Mouse (Mus musculus) testis, adult 2 months (tissue): ENCODE results near the gene Fkbp15. TPM values are rescaled to one million over a fixed set of nuclear protein-coding genes. Genes with fewer than 3 reads are reported as not detected.

Source experiments
- H3K27ac ChIP-seq: fragments of 200-500 bp; 2 replicates; pipeline ENCODE4 v1.5.1; 2012; ENCODE audit warnings: low read depth, low read length; ENCODE audit not compliant: control insufficient read depth, insufficient read depth
- H3K27me3 ChIP-seq: fragments of 200-500 bp; 2 replicates; pipeline ENCODE4 v1.6.1; 2012; ENCODE audit warnings: mild to moderate bottlenecking, low read length, moderate library complexity; ENCODE audit not compliant: control insufficient read depth, insufficient read depth
- H3K36me3 ChIP-seq: fragments of 200-500 bp; 2 replicates; pipeline ENCODE4 v1.6.1; 2012; ENCODE audit warnings: mild to moderate bottlenecking, low read length; ENCODE audit not compliant: control insufficient read depth, insufficient read depth
- H3K4me1 ChIP-seq: fragments of 200-500 bp; 2 replicates; pipeline ENCODE4 v1.6.1; 2012; ENCODE audit warnings: low read length; ENCODE audit not compliant: control insufficient read depth, insufficient read depth
- H3K4me3 ChIP-seq: fragments of 200-500 bp; 2 replicates; pipeline ENCODE4 v1.5.1; 2012; ENCODE audit warnings: low read depth, mild to moderate bottlenecking, low read length, moderate library complexity, mixed read lengths; ENCODE audit not compliant: control insufficient read depth
- CTCF ChIP-seq: fragments of 200-500 bp; IDR thresholded peaks from 2 replicates; pipeline ENCODE4 v1.5.1; 2012; ENCODE audit warnings: low read depth, mild to moderate bottlenecking, inconsistent platforms, low read length, moderate library complexity; ENCODE audit not compliant: control insufficient read depth, insufficient read depth, insufficient replicate concordance
- POLR2A ChIP-seq: fragments of 200-500 bp; IDR thresholded peaks from 2 replicates; pipeline ENCODE4 v1.6.1; 2012; ENCODE audit warnings: low read depth, mild to moderate bottlenecking, inconsistent platforms, low read length, moderate library complexity; ENCODE audit not compliant: control insufficient read depth
- polyA plus RNA-seq: library from polyadenylated mRNA; depleted of rRNA; stranded (reverse); fragments of >200 nt; gene quantifications from 2 replicates; pipeline ENCODE4 v1.2.3, GENCODE M21; 2012; rRNA removed

Gene Fkbp15
- 6.1 and 6.5 TPM in 2 replicates for polyA plus RNA-seq

DNA sequence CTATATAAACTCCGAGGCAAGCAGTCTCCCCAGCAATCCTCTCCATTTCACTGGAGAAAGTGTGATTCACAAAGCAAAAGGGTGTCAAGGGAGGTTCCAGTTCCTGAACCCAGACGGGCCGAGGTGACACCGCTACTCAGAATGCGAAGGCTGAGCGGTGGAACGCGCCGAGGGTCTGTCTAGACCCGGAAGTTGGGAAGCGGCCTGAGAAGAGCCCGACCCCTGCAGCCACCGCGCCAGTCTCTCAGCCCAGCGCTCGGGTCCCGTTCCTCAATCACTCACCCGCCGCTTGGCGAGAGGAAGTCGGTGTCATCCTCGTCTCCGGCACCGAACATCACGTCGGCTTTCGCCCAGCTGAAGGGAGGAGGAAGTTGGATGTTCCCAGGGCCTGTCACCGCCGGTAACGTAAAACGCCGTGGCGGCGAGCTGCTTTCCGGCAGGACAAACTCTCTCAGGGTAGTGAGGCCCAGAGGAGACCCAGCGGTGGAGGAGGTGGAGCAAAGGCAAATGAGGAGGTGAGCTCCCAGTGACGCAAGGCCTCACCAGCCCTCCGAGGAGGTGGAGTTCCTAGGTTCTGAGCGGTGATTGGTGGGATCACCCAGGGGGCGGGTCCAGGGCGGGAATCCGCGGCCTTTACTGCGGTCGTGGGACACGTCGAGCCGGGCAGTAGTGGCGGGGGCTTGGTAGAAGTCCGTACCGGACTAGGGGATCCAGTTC lies at the start of gene Fkbp15, which contains the start of gene Slc31a1:
TSS of gene Fkbp15 (minus strand) at position 461 of the 717 bp plus-strand sequence.
TSS of gene Slc31a1 (plus strand) at position 640 of the 717 bp plus-strand sequence.
- peak; percentile 93 for TF ChIP-seq POLR2A
- TF ChIP-seq CTCF, result no peak
- Histone ChIP-seq H3K4me3 (peak within 1 kb of the TSS; percentile 91), H3K27me3 (no peaks in the 10 kb centered on the region), H3K4me1 (peaks cover 2% of the 10 kb centered on the region; the same call in 1 of the 2 replicates), H3K36me3 (no peaks in the 10 kb centered on the region), H3K27ac (peak within 1 kb of the TSS; percentile 83)

DNA sequence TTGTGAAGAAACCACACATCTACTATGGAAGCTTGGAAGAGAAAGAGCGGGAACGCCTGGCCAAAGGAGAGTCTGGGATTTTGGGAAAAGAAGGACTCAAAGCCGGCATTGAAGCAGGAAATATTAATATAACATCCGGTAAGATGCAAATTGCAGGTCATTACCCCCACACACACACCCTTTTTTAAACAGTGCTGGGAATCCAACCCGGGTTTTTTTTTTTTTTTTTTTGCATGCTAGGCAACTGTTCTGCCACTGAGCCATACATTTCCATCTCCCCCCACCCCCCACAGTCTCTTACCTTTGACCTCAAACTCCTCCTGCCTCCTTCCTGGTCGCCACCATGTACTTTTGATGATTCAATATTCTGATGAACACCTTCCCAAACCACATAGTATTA lies 49.3 kb upstream of the Fkbp15 start:
- Histone ChIP-seq H3K27ac (no peak overlapping the region), H3K27me3 (no peaks in the 10 kb centered on the region), H3K36me3 (peaks cover 1% of the 10 kb centered on the region), H3K4me3 (peak overlapping the region; percentile 89), H3K4me1 (no peaks in the 10 kb centered on the region)
- TF ChIP-seq POLR2A, result no peak
- TF ChIP-seq CTCF, result no peak

DNA sequence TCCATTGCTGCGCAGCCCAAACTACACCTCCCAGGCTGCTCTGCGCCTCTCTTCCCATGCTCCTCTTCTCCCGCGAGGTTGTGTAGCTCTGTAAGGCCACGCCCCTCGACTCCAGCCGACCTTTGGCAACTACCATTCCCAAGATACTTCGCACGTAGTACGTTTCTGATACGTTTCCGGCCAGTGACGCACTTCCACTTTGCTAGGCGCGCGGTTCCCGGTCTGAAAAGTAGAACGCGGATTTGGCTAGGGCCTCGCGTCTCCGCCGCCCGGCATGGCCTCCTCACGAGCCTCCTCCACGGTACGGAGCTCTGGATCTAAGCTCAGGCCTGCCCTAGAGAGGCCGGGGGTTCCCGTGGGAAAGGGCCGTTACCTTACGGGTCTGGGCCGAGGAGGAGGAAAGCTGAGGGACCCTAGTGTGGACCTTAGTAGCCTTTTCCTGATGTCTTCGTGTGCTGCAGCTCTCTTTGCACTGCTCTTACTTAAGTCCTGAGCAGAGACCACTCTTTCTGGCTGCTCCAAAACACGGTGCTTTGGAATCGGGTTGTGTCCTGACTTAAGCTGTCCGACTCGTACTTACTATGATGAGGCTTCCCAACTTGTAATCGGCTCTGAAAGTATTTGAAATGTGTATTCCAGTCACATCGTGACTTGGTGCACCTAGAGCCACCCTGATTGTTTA lies 48.4 kb upstream of the Fkbp15 start, which contains the start of the genes Cdc26 and Prpf4:
TSS of gene Cdc26 (minus strand) at position 42 of the 682 bp plus-strand sequence.
TSS of gene Prpf4 (plus strand) at position 197 of the 682 bp plus-strand sequence.
- Histone ChIP-seq H3K4me1 (no peaks in the 10 kb centered on the region), H3K27ac (peak within 1 kb of the TSS; percentile 82), H3K4me3 (peak within 1 kb of the TSS; percentile 89), H3K27me3 (no peaks in the 10 kb centered on the region), H3K36me3 (no peaks in the 10 kb centered on the region; the same call in 1 of the 2 replicates)
- peak; percentile 88 for TF ChIP-seq POLR2A
- TF ChIP-seq CTCF, result no peak

DNA sequence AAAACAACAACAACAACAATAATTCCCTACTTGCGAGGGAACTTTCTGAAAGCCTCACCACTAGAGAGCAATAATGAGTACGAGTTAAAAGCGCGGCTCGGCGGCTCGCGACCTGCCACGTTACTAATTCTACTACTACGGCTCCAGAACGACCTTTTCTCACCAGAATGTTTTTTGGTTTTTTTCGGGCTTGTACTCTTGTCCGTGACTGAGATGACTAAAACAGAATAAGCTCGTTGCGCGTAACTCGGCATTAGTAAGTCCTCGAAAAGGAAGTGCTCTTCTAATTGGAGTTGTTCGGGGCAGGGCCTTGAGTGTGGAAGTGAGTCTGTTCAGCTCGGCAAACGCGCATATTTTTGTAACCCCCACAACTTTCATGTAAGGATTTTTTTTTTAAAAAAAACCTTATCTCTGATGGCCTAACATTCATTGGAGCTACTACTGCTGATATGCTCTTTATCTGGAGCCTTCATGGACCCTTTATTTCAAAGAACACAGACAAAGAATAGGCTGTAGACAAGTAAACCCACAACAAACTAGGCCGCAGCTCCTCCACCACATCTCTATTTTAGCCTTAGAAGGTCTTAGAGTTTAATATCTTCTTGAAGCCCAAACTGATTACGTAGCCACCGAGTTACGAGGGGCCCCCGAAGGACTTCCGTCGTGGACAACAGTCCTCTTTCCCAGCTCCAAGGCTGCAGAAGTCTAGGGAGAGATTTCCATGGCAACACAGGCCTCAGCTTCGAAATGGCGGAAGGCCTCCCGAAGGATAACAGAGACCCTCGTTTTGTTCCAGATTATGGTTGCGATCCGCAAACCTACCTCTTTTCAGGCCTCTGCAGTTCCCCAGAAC lies 47.6 kb upstream of the Fkbp15 start:
- TF ChIP-seq CTCF, result no peak
- TF ChIP-seq POLR2A, result no peak; the same call in 1 of the 2 replicates
- H3K36me3 ChIP-seq, result no peaks in the 10 kb centered on the region; the same call in 1 of the 2 replicates

DNA sequence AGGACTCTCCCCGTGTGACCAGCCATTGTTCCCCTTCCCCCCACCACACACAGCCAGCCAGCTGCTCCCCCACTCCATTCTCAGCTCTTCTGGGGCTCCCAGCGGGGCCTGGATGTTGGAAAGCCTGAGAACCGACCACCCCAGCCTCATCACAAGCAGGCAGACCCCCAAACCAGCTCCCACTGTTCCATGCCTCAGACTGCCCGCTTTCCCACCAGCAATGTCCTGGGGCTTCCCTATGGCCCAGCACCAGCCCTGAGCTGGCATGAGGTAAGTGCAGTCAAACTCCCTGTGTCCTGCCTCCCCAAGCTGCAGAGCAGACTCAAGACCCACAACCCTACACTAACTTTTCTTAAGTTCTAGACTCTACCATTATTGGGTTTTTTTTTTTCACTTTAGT lies 45.8 kb upstream of the Fkbp15 start:
- TF ChIP-seq POLR2A (no peak), CTCF (no peak)
- Histone ChIP-seq H3K36me3 (no peaks in the 10 kb centered on the region; the same call in 1 of the 2 replicates), H3K4me3 (no peak overlapping the region), H3K4me1 (no peaks in the 10 kb centered on the region), H3K27ac (no peak overlapping the region), H3K27me3 (no peaks in the 10 kb centered on the region)

More for the DNA sequence above, 47.6 kb upstream of the Fkbp15 start:
- no peaks in the 10 kb centered on the region for H3K27me3 ChIP-seq
- H3K4me3 ChIP-seq, result peak overlapping the region; percentile 89
- peak overlapping the region; percentile 82 for H3K27ac ChIP-seq
- H3K4me1 ChIP-seq, result no peaks in the 10 kb centered on the region

DNA sequence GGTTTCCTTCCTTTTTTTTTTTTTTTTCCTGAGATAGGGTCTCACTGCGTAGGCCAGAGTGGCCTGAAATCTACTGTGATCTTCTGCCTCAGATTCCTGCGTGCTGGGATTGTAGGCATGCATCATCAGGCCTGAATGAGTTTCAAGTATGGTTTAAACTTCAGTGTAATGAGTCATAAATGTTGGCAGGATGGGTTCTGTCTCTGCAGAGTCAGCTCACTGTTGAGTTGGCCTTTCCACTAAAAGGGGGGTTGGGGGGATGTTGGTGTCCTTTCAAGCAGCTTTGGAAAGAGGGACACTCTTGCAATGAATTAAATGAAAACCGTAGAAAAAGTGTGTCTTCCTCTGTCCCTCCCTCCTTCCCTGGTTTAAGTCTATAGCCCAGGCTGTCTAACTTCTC lies 38.6 kb upstream of the Fkbp15 start:
- Histone ChIP-seq H3K36me3 (no peaks in the 10 kb centered on the region; the same call in none of the 2 replicates), H3K4me1 (no peaks in the 10 kb centered on the region)

More for the DNA sequence above, 38.6 kb upstream of the Fkbp15 start:
- H3K27me3 ChIP-seq, result no peaks in the 10 kb centered on the region
- no peak overlapping the region for H3K4me3 ChIP-seq
- no peak overlapping the region for H3K27ac ChIP-seq
- no peak for TF ChIP-seq CTCF
- no peak for TF ChIP-seq POLR2A
